In the genomic region with DNA sequence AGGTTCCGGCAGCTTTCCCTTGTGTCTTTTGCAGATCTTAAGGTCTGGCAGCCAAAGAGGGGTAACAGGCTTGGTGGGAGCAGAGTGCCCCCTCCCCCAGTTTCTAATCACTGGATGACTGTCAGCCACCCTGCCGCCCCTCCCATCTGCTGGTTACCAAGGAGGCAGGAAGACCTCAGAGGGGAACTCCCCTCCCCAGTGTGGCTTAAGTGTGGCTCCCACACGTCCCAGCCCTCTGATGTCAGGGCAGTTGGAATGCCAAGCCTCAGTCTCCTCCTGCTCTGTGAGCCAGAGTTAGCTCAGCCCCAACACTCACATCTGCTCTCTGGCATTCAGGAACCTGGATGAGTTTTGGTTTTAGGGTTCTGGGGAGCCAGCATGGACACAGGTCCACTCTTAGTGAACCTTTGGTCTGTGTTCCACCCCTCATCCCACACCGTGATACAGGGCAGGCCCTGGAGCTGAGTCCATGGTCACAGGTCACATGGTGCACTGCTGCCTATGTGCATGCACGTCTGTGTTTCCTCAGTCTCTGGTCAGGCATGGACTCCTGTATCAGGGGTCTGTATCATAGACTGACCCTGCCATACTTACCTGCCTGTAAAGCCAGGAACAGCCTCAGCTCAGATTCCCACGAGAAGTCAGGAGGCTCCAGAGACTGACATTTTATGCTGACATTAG, we compare ENCODE assay signal across 8 mouse cellular contexts. TPM values are rescaled to one million over a fixed set of nuclear protein-coding genes. Genes with fewer than 3 reads are reported as not detected.
DNase-seq lines count a peak whose midpoint lies in the region; ATAC-seq and TF ChIP-seq lines count a peak whose summit lies in the region.

No protein-coding gene starts in this region.

- H3K9me3 ChIP-seq in neural tube, embryonic 11.5 days (ENCODE audit: control insufficient read depth, low read length) = no peaks in the 10 kb centered on the region
- H3K9me3 ChIP-seq in heart, embryonic 12.5 days (replicated peaks) = no peaks in the 10 kb centered on the region
- H3K9me3 ChIP-seq in limb, embryonic 15.5 days = no peaks in the 10 kb centered on the region
- no peaks in the 10 kb centered on the region for H3K9me3 ChIP-seq in stomach, postnatal 0 days (ENCODE audit: control insufficient read depth, low read length)

- peaks cover 10% of the 10 kb centered on the region for H3K36me3 ChIP-seq in neural tube, embryonic 11.5 days (ENCODE audit: control insufficient read depth, insufficient read depth, low read length)
- peaks cover 81% of the 10 kb centered on the region for H3K36me3 ChIP-seq in heart, embryonic 12.5 days
- peaks cover 45% of the 10 kb centered on the region for H3K36me3 ChIP-seq in limb, embryonic 15.5 days
- H3K36me3 ChIP-seq in stomach, postnatal 0 days (ENCODE audit: control insufficient read depth, insufficient read depth, low read length) = peaks cover 33% of the 10 kb centered on the region; the same call in 1 of the 2 replicates

- no peak for ATAC-seq in neural tube, embryonic 11.5 days (ENCODE audit: insufficient read depth, low FRiP score, low TSS enrichment)
- no peak; the same call in 1 of the 2 replicates for ATAC-seq in heart, embryonic 12.5 days (ENCODE audit: insufficient number of reproducible peaks, low FRiP score)
- ATAC-seq in limb, embryonic 15.5 days (ENCODE audit: insufficient number of reproducible peaks, low FRiP score, low TSS enrichment, low read depth) = 0 out of 2 replicates have a peak, but pooled peaks have one; percentile 17
- ATAC-seq in stomach, postnatal 0 days (ENCODE audit: low FRiP score, low TSS enrichment) = peak; percentile 49
- ATAC-seq in frontal cortex, adult (ENCODE audit: low TSS enrichment) = no peak
- no peak for ATAC-seq in CD4-positive, CD25-positive, alpha-beta regulatory T cell, adult 4 months

- no peak for TF ChIP-seq CTCF in stomach, postnatal 0 days (IDR thresholded peaks at IDR 0.05; ENCODE audit: low read depth)

- TF ChIP-seq EP300 in stomach, postnatal 0 days (optimal IDR thresholded peaks at IDR 0.05) = no peak

- no peak overlapping the region for H3K4me2 ChIP-seq in neural tube, embryonic 11.5 days (ENCODE audit: low read depth)
- no peak overlapping the region for H3K4me2 ChIP-seq in heart, embryonic 12.5 days
- H3K4me2 ChIP-seq in limb, embryonic 15.5 days = no peak overlapping the region
- H3K4me2 ChIP-seq in stomach, postnatal 0 days (replicated peaks; ENCODE audit: low read depth) = no peak overlapping the region

- H3K27me3 ChIP-seq in neural tube, embryonic 11.5 days (ENCODE audit: control insufficient read depth, insufficient read depth, low read length) = no peaks in the 10 kb centered on the region
- no peaks in the 10 kb centered on the region for H3K27me3 ChIP-seq in heart, embryonic 12.5 days (replicated peaks)
- no peaks in the 10 kb centered on the region for H3K27me3 ChIP-seq in limb, embryonic 15.5 days
- no peaks in the 10 kb centered on the region for H3K27me3 ChIP-seq in stomach, postnatal 0 days (ENCODE audit: control insufficient read depth, insufficient read depth, low read length)

- H3K4me1 ChIP-seq in neural tube, embryonic 11.5 days (ENCODE audit: control insufficient read depth, insufficient read depth, low read length) = peaks cover 23% of the 10 kb centered on the region
- H3K4me1 ChIP-seq in heart, embryonic 12.5 days (replicated peaks) = peaks cover 40% of the 10 kb centered on the region
- H3K4me1 ChIP-seq in limb, embryonic 15.5 days = peaks cover 33% of the 10 kb centered on the region
- peaks cover 14% of the 10 kb centered on the region; the same call in 1 of the 2 replicates for H3K4me1 ChIP-seq in stomach, postnatal 0 days (replicated peaks; ENCODE audit: control insufficient read depth, insufficient read depth)

- H3K4me3 ChIP-seq in neural tube, embryonic 11.5 days (ENCODE audit: low read depth, low read length) = no peak overlapping the region
- no peak overlapping the region for H3K4me3 ChIP-seq in heart, embryonic 12.5 days
- H3K4me3 ChIP-seq in limb, embryonic 15.5 days = no peak overlapping the region
- H3K4me3 ChIP-seq in stomach, postnatal 0 days (ENCODE audit: low read depth, low read length) = no peak overlapping the region

- no peak for DNase-seq in neural tube, embryonic 11.5 days (ENCODE audit: low spot score)
- no peak for DNase-seq in neural tube, embryonic 10.5 days (ENCODE audit: extremely low spot score, low spot score)
- DNase-seq in stomach, postnatal 0 days (ENCODE audit: low spot score) = no peak
- DNase-seq in cerebellum, adult 11-12 months = no peak

- H3K27ac ChIP-seq in neural tube, embryonic 11.5 days (ENCODE audit: low read depth, low read length) = peak overlapping the region; percentile 79
- H3K27ac ChIP-seq in heart, embryonic 12.5 days (ENCODE audit: poor library complexity, severe bottlenecking) = no peak overlapping the region; the same call in 1 of the 2 replicates
- peak overlapping the region; percentile 69 for H3K27ac ChIP-seq in limb, embryonic 15.5 days
- peak overlapping the region; percentile 82 for H3K27ac ChIP-seq in stomach, postnatal 0 days (replicated peaks)

- 44% methylated on average over 6 of the region's 6 CpGs for WGBS in neural tube, embryonic 11.5 days
- WGBS in heart, embryonic 12.5 days = 47% methylated on average over 6 of the region's 6 CpGs
- WGBS in limb, embryonic 15.5 days = 41% methylated on average over 6 of the region's 6 CpGs
- 37% methylated on average over 6 of the region's 6 CpGs for WGBS in stomach, postnatal 0 days

- no peak overlapping the region for H3K9ac ChIP-seq in neural tube, embryonic 11.5 days (ENCODE audit: low read length)
- peak overlapping the region; percentile 19; the same call in 1 of the 2 replicates for H3K9ac ChIP-seq in heart, embryonic 12.5 days
- H3K9ac ChIP-seq in limb, embryonic 15.5 days = no peak overlapping the region
- peak overlapping the region; percentile 31 for H3K9ac ChIP-seq in stomach, postnatal 0 days (ENCODE audit: low read length)

RNA-seq across cellular contexts. Expression of a gene that starts 45.2 kb away (rescaled TPM):
- 47.7 and 53.0 TPM in 2 replicates for polyA plus RNA-seq in neural tube, embryonic 11.5 days (2014; fragmentation: Nextera tagmentation; extraction: Ambion mirVana)
- polyA plus RNA-seq in heart, embryonic 12.5 days (2016; fragmentation: Nextera tagmentation; extraction: Ambion mirVana) = 79.1 and 85.8 TPM in 2 replicates
- polyA plus RNA-seq in limb, embryonic 15.5 days (2015; fragmentation: Nextera tagmentation; extraction: Ambion mirVana) = 44.5 and 46.8 TPM in 2 replicates
- 55.3 and 66.5 TPM in 2 replicates for polyA plus RNA-seq in stomach, postnatal 0 days (2015; fragmentation: Nextera tagmentation; extraction: Ambion mirVana)
- 10 to 100 TPM; 43.3 to 45.1 TPM for polyA plus RNA-seq in CD4-positive, CD25-positive, alpha-beta regulatory T cell, adult 4 months (2017; shearing (Covaris generic))

Comparison
In these comparisons a context has a peak if more than half of its experiments do, and no peak if none do; other contexts are left out.
1. ATAC-seq: peak in limb, embryonic 15.5 days (single experiment) and stomach, postnatal 0 days (single experiment); none in neural tube, embryonic 11.5 days (single experiment), heart, embryonic 12.5 days (single experiment), frontal cortex, adult (single experiment) and CD4-positive, CD25-positive, alpha-beta regulatory T cell, adult 4 months (single experiment).
2. H3K9ac ChIP-seq: peak in heart, embryonic 12.5 days (single experiment) and stomach, postnatal 0 days (single experiment); none in neural tube, embryonic 11.5 days (single experiment) and limb, embryonic 15.5 days (single experiment).